Mouse (Mus musculus) liver, adult 2 months (tissue): ENCODE results near the gene Scn4a. TPM values are rescaled to one million over a fixed set of nuclear protein-coding genes. Genes with fewer than 3 reads are reported as not detected.

Source experiments
- DNase-seq: peaks from one replicate; pipeline ENCODE4 v3.0.0-alpha.2; 2011; ENCODE audit warnings: low read depth, low spot score; ENCODE audit errors: extremely low read depth
- H3K27ac ChIP-seq: fragments of 200-500 bp; replicated peaks from 2 replicates; pipeline ENCODE4 v1.5.1; 2012; ENCODE audit warnings: low read depth, mild to moderate bottlenecking, control low read depth, inconsistent platforms, low read length; ENCODE audit not compliant: insufficient read depth
- H3K27me3 ChIP-seq: fragments of 200-500 bp; 2 replicates; pipeline ENCODE4 v1.6.1; 2012; ENCODE audit warnings: mild to moderate bottlenecking, moderate library complexity, low read length, inconsistent platforms; ENCODE audit not compliant: control insufficient read depth, insufficient read depth
- H3K36me3 ChIP-seq: fragments of 200-500 bp; 2 replicates; pipeline ENCODE4 v1.6.1; 2012; ENCODE audit warnings: low read length, inconsistent platforms; ENCODE audit not compliant: control insufficient read depth, insufficient read depth
- H3K4me1 ChIP-seq: fragments of 200-500 bp; 2 replicates; pipeline ENCODE4 v1.6.1; 2011; ENCODE audit warnings: low read length; ENCODE audit not compliant: control insufficient read depth, insufficient read depth
- H3K4me3 ChIP-seq: fragments of 200-500 bp; 2 replicates; pipeline ENCODE4 v1.5.1; 2011; ENCODE audit warnings: low read depth, mild to moderate bottlenecking, control low read depth, low read length, moderate library complexity; ENCODE audit not compliant: insufficient read depth
- H3K79me2 ChIP-seq: fragments of 200-500 bp; 2 replicates; pipeline ENCODE4 v1.6.1; 2012; ENCODE audit warnings: inconsistent platforms, mild to moderate bottlenecking, low read length, moderate library complexity; ENCODE audit not compliant: control insufficient read depth, insufficient read depth
- H3K9ac ChIP-seq: fragments of 200-500 bp; 2 replicates; pipeline ENCODE4 v1.6.1; 2012; ENCODE audit warnings: low read depth, mild to moderate bottlenecking, control low read depth, inconsistent platforms, low read length
- CTCF ChIP-seq: fragments of 200-500 bp; IDR thresholded peaks from 2 replicates; pipeline ENCODE4 v1.5.1; 2011; ENCODE audit warnings: low read depth, low read length, control low read depth
- POLR2A ChIP-seq: fragments of 200-500 bp; IDR thresholded peaks from 2 replicates; pipeline ENCODE4 v1.6.1; 2011; ENCODE audit warnings: low read length, control low read depth; ENCODE audit not compliant: insufficient read depth; ENCODE audit errors: extremely low read depth
- WGBS: fragments of 180-500 bp; shearing (Covaris S2); methylation state at CpG from one replicate; pipeline ENCODE4 v1.1.7; 2018; 5-methylcytosine and 5-hydroxymethylcytosine counted together
- polyA plus RNA-seq: library from polyadenylated mRNA; depleted of rRNA; stranded (reverse); fragments of >200 nt; gene quantifications from 2 replicates; pipeline ENCODE4 v1.2.3, GENCODE M21; 2012
- total RNA-seq: library from RNA; depleted of rRNA; stranded (reverse); fragments of >200 nt; gene quantifications from 2 replicates; pipeline ENCODE4 v1.2.3, GENCODE M21; 2014

Scn4a gene
- total and polyA plus RNA-seq, 2 experiments, result 0.02 to 0.09 TPM

GRCm38 (mm10) chr11:106308162-106308561 lies 44.9 kb downstream of the Scn4a start:
- H3K27me3 ChIP-seq, result no peaks in the 10 kb centered on the region
- no peaks in the 10 kb centered on the region for H3K36me3 ChIP-seq
- H3K4me1 ChIP-seq, result no peaks in the 10 kb centered on the region
- H3K9ac ChIP-seq, result no peak overlapping the region
- TF ChIP-seq CTCF (no peak), POLR2A (no peak)
- no peak for DNase-seq
- no peak overlapping the region for H3K4me3 ChIP-seq
- no peak overlapping the region for H3K27ac ChIP-seq
- H3K79me2 ChIP-seq, result no peaks in the 10 kb centered on the region
- 77% methylated on average over 11 of the region's 11 CpGs for WGBS

DNA sequence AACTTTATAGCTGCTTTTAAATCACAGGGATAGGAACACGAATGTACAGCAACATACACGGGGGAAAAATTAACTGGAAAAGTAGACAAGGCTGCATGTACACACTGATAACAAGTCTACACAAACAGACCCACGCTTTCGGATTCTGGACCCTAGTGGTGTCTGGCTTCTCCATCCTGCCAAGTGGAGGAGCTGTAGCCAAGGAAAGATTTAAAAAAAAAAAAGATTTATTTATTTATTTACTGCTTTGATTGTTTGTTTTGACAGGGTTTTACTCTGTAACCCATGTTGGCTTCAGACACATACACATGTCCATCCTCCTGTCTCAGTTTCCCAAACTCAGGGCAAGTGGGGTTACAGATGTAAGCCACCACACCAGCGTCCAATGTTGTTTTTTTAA lies 45.7 kb downstream of the Scn4a start:
- WGBS, result 26% methylated on average over 5 of the region's 5 CpGs
- no peaks in the 10 kb centered on the region for H3K79me2 ChIP-seq
- H3K4me3 ChIP-seq, result no peak overlapping the region
- H3K27me3 ChIP-seq, result no peaks in the 10 kb centered on the region
- no peak overlapping the region for H3K27ac ChIP-seq
- H3K4me1 ChIP-seq, result no peaks in the 10 kb centered on the region
- TF ChIP-seq POLR2A, result no peak
- TF ChIP-seq CTCF, result no peak
- H3K36me3 ChIP-seq, result no peaks in the 10 kb centered on the region
- H3K9ac ChIP-seq, result no peak overlapping the region
- no peak for DNase-seq

GRCm38 (mm10) chr11:106306758-106307157 lies 46.3 kb downstream of the Scn4a start:
- Histone ChIP-seq H3K4me3 (no peak overlapping the region), H3K79me2 (no peaks in the 10 kb centered on the region), H3K9ac (no peak overlapping the region), H3K27me3 (no peaks in the 10 kb centered on the region), H3K27ac (no peak overlapping the region), H3K4me1 (no peaks in the 10 kb centered on the region), H3K36me3 (no peaks in the 10 kb centered on the region)
- TF ChIP-seq CTCF, result no peak
- TF ChIP-seq POLR2A, result no peak
- 93% methylated on average over 9 of the region's 9 CpGs for WGBS
- DNase-seq, result no peak

- TF ChIP-seq CTCF, result no peak
- TF ChIP-seq POLR2A, result no peak
- H3K27me3 ChIP-seq, result no peaks in the 10 kb centered on the region
- H3K27ac ChIP-seq, result no peak overlapping the region
- no peaks in the 10 kb centered on the region for H3K4me1 ChIP-seq
- whole genome bisulfite sequencing, result 82% methylated on average over 3 of the region's 3 CpGs
- DNase-seq, result no peak
- H3K9ac ChIP-seq, result no peak overlapping the region
- no peaks in the 10 kb centered on the region for H3K79me2 ChIP-seq
- H3K4me3 ChIP-seq, result no peak overlapping the region
- no peaks in the 10 kb centered on the region for H3K36me3 ChIP-seq
These were observed 47.1 kb downstream of the Scn4a start for GRCm38 (mm10) chr11:106306065-106306385.

GRCm38 (mm10) chr11:106305348-106306064 lies 47.6 kb downstream of the Scn4a start:
- TF ChIP-seq CTCF, result no peak
- TF ChIP-seq POLR2A, result no peak
- Histone ChIP-seq H3K27ac (no peak overlapping the region), H3K27me3 (no peaks in the 10 kb centered on the region), H3K4me3 (no peak overlapping the region), H3K79me2 (no peaks in the 10 kb centered on the region), H3K36me3 (no peaks in the 10 kb centered on the region), H3K4me1 (no peaks in the 10 kb centered on the region), H3K9ac (no peak overlapping the region)
- WGBS, result 81% methylated on average over 10 of the region's 10 CpGs
- DNase-seq, result peak; percentile 7

GRCm38 (mm10) chr11:106302634-106303033 lies 50.5 kb downstream of the Scn4a start:
- TF ChIP-seq POLR2A, result no peak
- TF ChIP-seq CTCF, result peak; percentile 84
- H3K4me3 ChIP-seq, result no peak overlapping the region
- DNase-seq, result peak; percentile 54
- 5% methylated on average over 2 of the region's 2 CpGs for WGBS
- H3K36me3 ChIP-seq, result no peaks in the 10 kb centered on the region
- no peaks in the 10 kb centered on the region for H3K4me1 ChIP-seq
- H3K9ac ChIP-seq, result no peak overlapping the region
- H3K79me2 ChIP-seq, result no peaks in the 10 kb centered on the region
- no peak overlapping the region for H3K27ac ChIP-seq
- no peaks in the 10 kb centered on the region for H3K27me3 ChIP-seq
